Mouse (Mus musculus): ENCODE data around the gene Gm20538.

DNA sequence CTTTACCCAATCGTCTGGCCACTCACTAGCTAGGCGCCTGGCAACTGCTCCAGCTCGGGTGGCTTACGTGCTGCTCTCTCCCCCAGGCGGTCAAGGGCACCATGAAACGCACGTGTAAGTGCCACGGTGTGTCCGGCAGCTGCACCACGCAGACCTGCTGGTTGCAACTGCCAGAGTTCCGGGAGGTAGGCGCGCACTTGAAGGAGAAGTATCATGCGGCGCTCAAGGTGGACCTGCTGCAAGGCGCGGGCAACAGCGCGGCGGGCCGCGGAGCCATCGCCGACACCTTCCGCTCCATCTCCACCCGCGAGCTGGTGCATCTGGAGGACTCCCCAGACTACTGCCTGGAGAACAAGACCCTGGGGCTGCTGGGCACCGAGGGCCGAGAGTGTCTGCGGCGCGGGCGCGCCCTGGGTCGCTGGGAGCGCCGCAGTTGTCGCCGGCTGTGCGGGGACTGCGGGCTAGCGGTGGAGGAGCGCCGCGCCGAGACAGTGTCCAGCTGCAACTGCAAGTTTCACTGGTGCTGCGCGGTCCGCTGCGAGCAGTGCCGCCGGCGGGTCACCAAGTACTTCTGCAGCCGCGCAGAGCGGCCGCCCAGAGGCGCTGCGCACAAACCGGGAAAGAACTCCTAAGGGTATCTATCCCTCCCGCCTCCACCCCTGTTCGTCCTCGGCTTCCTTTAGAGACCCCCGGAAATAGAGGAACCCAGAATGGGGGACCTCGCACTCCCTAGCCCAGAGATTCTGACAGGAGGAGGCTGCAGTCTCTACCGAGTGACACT is 41.0 kb downstream of the Gm20538 start:
- TF ChIP-seq CTCF (IDR thresholded peaks at IDR 0.05; ENCODE audit: low read depth, low read length) (no peak), TAL1 (conservative IDR thresholded peaks at IDR 0.05; ENCODE audit: low read depth, low read length) (no peak), GATA1 (IDR thresholded peaks at IDR 0.05; ENCODE audit: borderline replicate concordance, low read length) (no peak), POLR2AphosphoS5 (IDR thresholded peaks at IDR 0.05; ENCODE audit: insufficient replicate concordance, low read depth, low read length) (no peak), GATA2 (IDR thresholded peaks at IDR 0.05; ENCODE audit: borderline replicate concordance, low read depth, low read length) (no peak)
